In genomic region chr19:25607461-25608205, GRCm38 (mm10) we compare ENCODE assay signal across 17 mouse cellular contexts. TPM values are rescaled to one million over a fixed set of nuclear protein-coding genes. Genes with fewer than 3 reads are reported as not detected.
A peak's percentile ranks its signal among the peaks of the same experiment; 100 is the strongest.
DNase-seq lines count a peak whose midpoint lies in the region; ATAC-seq and TF ChIP-seq lines count a peak whose summit lies in the region.
"Had no signal": no experiment of that assay in that cellular context is flagged by ENCODE, and none has a peak within 500 bp of the region (broad histone marks: within the 10 kb centered on the region; RNA-seq: fewer than 3 reads in every experiment).

No protein-coding gene starts in this region.

- no peaks in the 10 kb centered on the region for H3K36me3 ChIP-seq in midbrain, embryonic 11.5 days (ENCODE audit: control insufficient read depth, insufficient read depth, low read length)
- no peaks in the 10 kb centered on the region for H3K36me3 ChIP-seq in midbrain, embryonic 16.5 days (ENCODE audit: control insufficient read depth, insufficient read depth, low read length)
- no peaks in the 10 kb centered on the region for H3K36me3 ChIP-seq in embryonic facial prominence, embryonic 11.5 days (replicated peaks; ENCODE audit: control insufficient read depth, insufficient read depth, low read depth, low read length)
- H3K36me3 ChIP-seq in forebrain, embryonic 12.5 days (replicated peaks) = no peaks in the 10 kb centered on the region
- H3K36me3 ChIP-seq in neural tube, embryonic 12.5 days = no peaks in the 10 kb centered on the region
- H3K36me3 ChIP-seq in stomach, postnatal 0 days (ENCODE audit: control insufficient read depth, insufficient read depth, low read length) = no peaks in the 10 kb centered on the region
- no peaks in the 10 kb centered on the region for H3K36me3 ChIP-seq in thymus, adult 2 months (ENCODE audit: control insufficient read depth, insufficient read depth, low read length)
- H3K36me3 ChIP-seq: embryonic facial prominence, embryonic 12.5 days had no signal

- peak; percentile 95 for DNase-seq in midbrain, embryonic 11.5 days (ENCODE audit: low spot score, missing footprints)
- DNase-seq in embryonic facial prominence, embryonic 11.5 days (ENCODE audit: low spot score) = peak; percentile 63
- DNase-seq in stomach, postnatal 0 days (ENCODE audit: low spot score) = no peak
- no peak for DNase-seq in thymus, adult 2 months
- DNase-seq: adrenal gland, postnatal 25 days; cerebellum, adult 9-11 months; kidney, postnatal 4 days; right cerebral cortex, postnatal 14 days; thymus, postnatal 36 days had no signal

- H3K27ac ChIP-seq in midbrain, embryonic 11.5 days (ENCODE audit: low read depth, low read length) = no peak overlapping the region
- no peak overlapping the region for H3K27ac ChIP-seq in midbrain, embryonic 16.5 days (ENCODE audit: low read length)
- no peak overlapping the region for H3K27ac ChIP-seq in embryonic facial prominence, embryonic 11.5 days (replicated peaks; ENCODE audit: low read depth, low read length)
- peak overlapping the region; percentile 83 for H3K27ac ChIP-seq in forebrain, embryonic 12.5 days
- no peak overlapping the region for H3K27ac ChIP-seq in neural tube, embryonic 12.5 days
- no peak overlapping the region for H3K27ac ChIP-seq in stomach, postnatal 0 days (replicated peaks)
- H3K27ac ChIP-seq in thymus, adult 2 months (ENCODE audit: control insufficient read depth, insufficient read depth, low read length) = no peak overlapping the region
- H3K27ac ChIP-seq: embryonic facial prominence, embryonic 12.5 days; liver, embryonic 14.5 days had no signal

- no peaks in the 10 kb centered on the region for H3K9me3 ChIP-seq in midbrain, embryonic 11.5 days (ENCODE audit: control insufficient read depth, low read length)
- no peaks in the 10 kb centered on the region for H3K9me3 ChIP-seq in midbrain, embryonic 16.5 days (replicated peaks; ENCODE audit: control insufficient read depth, low read length, poor library complexity, severe bottlenecking)
- H3K9me3 ChIP-seq in embryonic facial prominence, embryonic 11.5 days (replicated peaks; ENCODE audit: control insufficient read depth, low read length) = no peaks in the 10 kb centered on the region
- no peaks in the 10 kb centered on the region for H3K9me3 ChIP-seq in forebrain, embryonic 12.5 days
- H3K9me3 ChIP-seq in neural tube, embryonic 12.5 days = no peaks in the 10 kb centered on the region
- H3K9me3 ChIP-seq in stomach, postnatal 0 days (ENCODE audit: control insufficient read depth, low read length) = no peaks in the 10 kb centered on the region
- H3K9me3 ChIP-seq: embryonic facial prominence, embryonic 12.5 days had no signal

- ATAC-seq in midbrain, embryonic 11.5 days (ENCODE audit: low FRiP score) = no peak
- no peak for ATAC-seq in midbrain, embryonic 16.5 days
- no peak for ATAC-seq in embryonic facial prominence, embryonic 11.5 days (replicated peaks; ENCODE audit: insufficient number of reproducible peaks, low FRiP score, low TSS enrichment, low read depth)
- ATAC-seq in forebrain, embryonic 12.5 days (ENCODE audit: low FRiP score) = peak; percentile 63
- ATAC-seq in neural tube, embryonic 12.5 days (ENCODE audit: low FRiP score, low read depth) = no peak
- no peak for ATAC-seq in stomach, postnatal 0 days (ENCODE audit: low FRiP score, low TSS enrichment)
- ATAC-seq: lung, postnatal 0 days had no signal

- under 1% methylated on average over 21 of the region's 21 CpGs for WGBS in midbrain, embryonic 11.5 days
- under 1% methylated on average over 21 of the region's 21 CpGs for WGBS in midbrain, embryonic 16.5 days
- under 1% methylated on average over 21 of the region's 21 CpGs for WGBS in embryonic facial prominence, embryonic 11.5 days
- WGBS in forebrain, embryonic 12.5 days = under 1% methylated on average over 21 of the region's 21 CpGs
- WGBS in neural tube, embryonic 12.5 days = under 1% methylated on average over 21 of the region's 21 CpGs
- WGBS in stomach, postnatal 0 days = 3% methylated on average over 21 of the region's 21 CpGs
- 6% methylated on average over 21 of the region's 21 CpGs for WGBS in thymus, adult 2 months

- H3K4me1 ChIP-seq in midbrain, embryonic 11.5 days (ENCODE audit: control insufficient read depth, insufficient read depth, low read length) = peaks cover 31% of the 10 kb centered on the region
- H3K4me1 ChIP-seq in midbrain, embryonic 16.5 days (ENCODE audit: control insufficient read depth, insufficient read depth, low read length) = peaks cover 11% of the 10 kb centered on the region
- peaks cover 17% of the 10 kb centered on the region for H3K4me1 ChIP-seq in embryonic facial prominence, embryonic 11.5 days (ENCODE audit: control insufficient read depth, insufficient read depth, low read length)
- peaks cover 48% of the 10 kb centered on the region for H3K4me1 ChIP-seq in forebrain, embryonic 12.5 days
- H3K4me1 ChIP-seq in neural tube, embryonic 12.5 days = peaks cover 25% of the 10 kb centered on the region
- H3K4me1 ChIP-seq in stomach, postnatal 0 days (replicated peaks; ENCODE audit: control insufficient read depth, insufficient read depth) = no peaks in the 10 kb centered on the region; the same call in 1 of the 2 replicates
- no peaks in the 10 kb centered on the region for H3K4me1 ChIP-seq in thymus, adult 2 months (replicated peaks; ENCODE audit: control insufficient read depth, insufficient read depth, low read length)

- no peak for TF ChIP-seq CTCF in stomach, postnatal 0 days (IDR thresholded peaks at IDR 0.05; ENCODE audit: low read depth)
- no peak for TF ChIP-seq CTCF in thymus, adult 2 months (IDR thresholded peaks at IDR 0.05; ENCODE audit: borderline replicate concordance, control insufficient read depth, extremely low read depth, insufficient read depth, low read length, poor library complexity)

- no peak for TF ChIP-seq EP300 in stomach, postnatal 0 days (optimal IDR thresholded peaks at IDR 0.05)

- no peak for TF ChIP-seq POLR2A in thymus, adult 2 months (IDR thresholded peaks at IDR 0.05; ENCODE audit: control insufficient read depth, extremely low read depth, insufficient read depth, low read length, poor library complexity)

- H3K9ac ChIP-seq in midbrain, embryonic 11.5 days (ENCODE audit: low read length) = no peak overlapping the region
- no peak overlapping the region for H3K9ac ChIP-seq in midbrain, embryonic 16.5 days (ENCODE audit: low read depth, low read length)
- H3K9ac ChIP-seq in embryonic facial prominence, embryonic 11.5 days (replicated peaks; ENCODE audit: low read length) = no peak overlapping the region
- H3K9ac ChIP-seq in forebrain, embryonic 12.5 days = no peak overlapping the region
- H3K9ac ChIP-seq in neural tube, embryonic 12.5 days = no peak overlapping the region
- no peak overlapping the region for H3K9ac ChIP-seq in stomach, postnatal 0 days (ENCODE audit: low read length)
- H3K9ac ChIP-seq: embryonic facial prominence, embryonic 12.5 days; liver, embryonic 14.5 days had no signal

- H3K27me3 ChIP-seq in midbrain, embryonic 11.5 days (ENCODE audit: control insufficient read depth, insufficient read depth, low read length) = peaks cover 95% of the 10 kb centered on the region
- peaks cover 57% of the 10 kb centered on the region for H3K27me3 ChIP-seq in midbrain, embryonic 16.5 days (ENCODE audit: control insufficient read depth, insufficient read depth, low read depth, low read length)
- H3K27me3 ChIP-seq in embryonic facial prominence, embryonic 11.5 days (ENCODE audit: control insufficient read depth, insufficient read depth, low read length) = peaks cover 81% of the 10 kb centered on the region
- H3K27me3 ChIP-seq in forebrain, embryonic 12.5 days = peaks cover 87% of the 10 kb centered on the region
- H3K27me3 ChIP-seq in neural tube, embryonic 12.5 days (replicated peaks) = peaks cover 97% of the 10 kb centered on the region
- peaks cover 22% of the 10 kb centered on the region; the same call in 1 of the 2 replicates for H3K27me3 ChIP-seq in stomach, postnatal 0 days (ENCODE audit: control insufficient read depth, insufficient read depth, low read length)
- peaks cover 22% of the 10 kb centered on the region for H3K27me3 ChIP-seq in thymus, adult 2 months (ENCODE audit: control insufficient read depth, insufficient read depth, low read length)

- H3K4me3 ChIP-seq in midbrain, embryonic 11.5 days (ENCODE audit: low read depth, low read length) = no peak overlapping the region
- no peak overlapping the region for H3K4me3 ChIP-seq in midbrain, embryonic 16.5 days (ENCODE audit: low read depth, low read length)
- H3K4me3 ChIP-seq in embryonic facial prominence, embryonic 11.5 days (ENCODE audit: low read depth, low read length) = no peak overlapping the region
- peak overlapping the region; percentile 13; the same call in 1 of the 2 replicates for H3K4me3 ChIP-seq in forebrain, embryonic 12.5 days (replicated peaks)
- 0 out of 2 replicates have a peak overlapping the region, but pooled peaks have one; percentile 3 for H3K4me3 ChIP-seq in neural tube, embryonic 12.5 days
- no peak overlapping the region for H3K4me3 ChIP-seq in stomach, postnatal 0 days (ENCODE audit: low read depth, low read length)
- no peak overlapping the region for H3K4me3 ChIP-seq in thymus, adult 2 months (ENCODE audit: control insufficient read depth, insufficient read depth, low read length)
- H3K4me3 ChIP-seq: embryonic facial prominence, embryonic 12.5 days had no signal

- H3K4me2 ChIP-seq in midbrain, embryonic 11.5 days = no peak overlapping the region
- H3K4me2 ChIP-seq in midbrain, embryonic 16.5 days (ENCODE audit: low read length) = no peak overlapping the region
- H3K4me2 ChIP-seq in embryonic facial prominence, embryonic 11.5 days (ENCODE audit: low read depth, low read length) = no peak overlapping the region
- H3K4me2 ChIP-seq in forebrain, embryonic 12.5 days = peak overlapping the region; percentile 51
- H3K4me2 ChIP-seq in neural tube, embryonic 12.5 days (replicated peaks) = no peak overlapping the region
- H3K4me2 ChIP-seq in stomach, postnatal 0 days (replicated peaks; ENCODE audit: low read depth) = no peak overlapping the region
- H3K4me2 ChIP-seq: embryonic facial prominence, embryonic 12.5 days had no signal

RNA-seq across cellular contexts. Expression of gene Dmrt3, which starts 2.5 kb away (rescaled TPM):
- polyA plus RNA-seq in midbrain, embryonic 11.5 days (2014; fragmentation: Nextera tagmentation; extraction: Ambion mirVana) = 0.43 and 1.3 TPM in 2 replicates
- not detected in 2 replicates for polyA plus RNA-seq in midbrain, embryonic 16.5 days (2015; fragmentation: Nextera tagmentation; extraction: Ambion mirVana)
- polyA plus RNA-seq in embryonic facial prominence, embryonic 11.5 days (2014; fragmentation: Nextera tagmentation; extraction: Ambion mirVana) = 1.6 and 2.9 TPM in 2 replicates
- polyA plus RNA-seq in forebrain, embryonic 12.5 days (2016; fragmentation: Nextera tagmentation; extraction: Ambion mirVana) = 11.8 and 18.9 TPM in 2 replicates
- 3.7 and 3.9 TPM in 2 replicates for polyA plus RNA-seq in neural tube, embryonic 12.5 days (2016; fragmentation: Nextera tagmentation; extraction: Ambion mirVana)
- polyA plus RNA-seq in stomach, postnatal 0 days (2015; fragmentation: Nextera tagmentation; extraction: Ambion mirVana) = 0.07 and 0.16 TPM in 2 replicates
- 2.8 and 3.6 TPM in 2 replicates for polyA plus RNA-seq in thymus, adult 2 months (2012; rRNA removed)
- polyA plus RNA-seq: gonadal fat pad, adult 2 months; kidney, embryonic 14.5 days; liver, embryonic 14.5 days had no signal

Comparison
In these comparisons a context has a peak if more than half of its experiments do, and no peak if none do; other contexts are left out.
1. DNase-seq: peak in midbrain, embryonic 11.5 days (single experiment) and embryonic facial prominence, embryonic 11.5 days (single experiment); none in stomach, postnatal 0 days (single experiment) and thymus, adult 2 months (single experiment).
2. H3K4me3 ChIP-seq: peak in forebrain, embryonic 12.5 days (single experiment) and neural tube, embryonic 12.5 days (single experiment); none in midbrain, embryonic 11.5 days (single experiment), midbrain, embryonic 16.5 days (single experiment), embryonic facial prominence, embryonic 11.5 days (single experiment), stomach, postnatal 0 days (single experiment) and thymus, adult 2 months (single experiment).